18 mouse cellular contexts compared by ENCODE assay signal in genomic region chr1:133125640-133126364, GRCm38 (mm10). TPM values are rescaled to one million over a fixed set of nuclear protein-coding genes. Genes with fewer than 3 reads are reported as not detected.
DNase-seq lines count a peak whose midpoint lies in the region; ATAC-seq and TF ChIP-seq lines count a peak whose summit lies in the region.
"Had no signal": no experiment of that assay in that cellular context is flagged by ENCODE, and none has a peak within 500 bp of the region (broad histone marks: within the 10 kb centered on the region; RNA-seq: fewer than 3 reads in every experiment).

No protein-coding gene starts in this region.

- H3K36me3 ChIP-seq in hindbrain, postnatal 0 days (ENCODE audit: insufficient read depth, low read length): no peaks in the 10 kb centered on the region
- H3K36me3 ChIP-seq in hindbrain, embryonic 13.5 days: no peaks in the 10 kb centered on the region
- H3K36me3 ChIP-seq in midbrain, embryonic 10.5 days: no peaks in the 10 kb centered on the region
- no peaks in the 10 kb centered on the region for H3K36me3 ChIP-seq in midbrain, embryonic 14.5 days (ENCODE audit: control insufficient read depth, insufficient read depth, low read length)
- no peaks in the 10 kb centered on the region for H3K36me3 ChIP-seq in stomach, postnatal 0 days (ENCODE audit: control insufficient read depth, insufficient read depth, low read length)
- H3K36me3 ChIP-seq: embryonic facial prominence, embryonic 12.5 days; forebrain, embryonic 10.5 days; neural tube, embryonic 13.5 days had no signal

- H3K27me3 ChIP-seq in hindbrain, postnatal 0 days (ENCODE audit: insufficient read depth, low read length): no peaks in the 10 kb centered on the region
- H3K27me3 ChIP-seq in hindbrain, embryonic 13.5 days: no peaks in the 10 kb centered on the region
- H3K27me3 ChIP-seq in midbrain, embryonic 10.5 days (ENCODE audit: low read depth, poor library complexity, severe bottlenecking): no peaks in the 10 kb centered on the region
- H3K27me3 ChIP-seq in midbrain, embryonic 14.5 days (ENCODE audit: control insufficient read depth, insufficient read depth, low read length): no peaks in the 10 kb centered on the region
- H3K27me3 ChIP-seq in stomach, postnatal 0 days (ENCODE audit: control insufficient read depth, insufficient read depth, low read length): no peaks in the 10 kb centered on the region
- H3K27me3 ChIP-seq: embryonic facial prominence, embryonic 12.5 days; neural tube, embryonic 13.5 days had no signal

- H3K9me3 ChIP-seq in hindbrain, postnatal 0 days (ENCODE audit: low read length): no peaks in the 10 kb centered on the region
- H3K9me3 ChIP-seq in hindbrain, embryonic 13.5 days: no peaks in the 10 kb centered on the region
- H3K9me3 ChIP-seq in midbrain, embryonic 10.5 days (replicated peaks): no peaks in the 10 kb centered on the region; the same call in 1 of the 2 replicates
- no peaks in the 10 kb centered on the region for H3K9me3 ChIP-seq in midbrain, embryonic 14.5 days (ENCODE audit: control insufficient read depth, low read length)
- no peaks in the 10 kb centered on the region for H3K9me3 ChIP-seq in stomach, postnatal 0 days (ENCODE audit: control insufficient read depth, low read length)
- H3K9me3 ChIP-seq: embryonic facial prominence, embryonic 12.5 days; forebrain, embryonic 10.5 days; neural tube, embryonic 13.5 days had no signal

- no peak for DNase-seq in hindbrain, postnatal 0 days (ENCODE audit: low spot score)
- no peak for DNase-seq in midbrain, embryonic 10.5 days (ENCODE audit: low spot score)
- DNase-seq in midbrain, embryonic 14.5 days: no peak
- DNase-seq in NIH3T3 (ENCODE audit: low read depth): peak; percentile 44
- DNase-seq in stomach, postnatal 0 days (ENCODE audit: low spot score): no peak
- no peak for DNase-seq in right cerebral cortex, postnatal 10 days (ENCODE audit: low spot score in 2 of 2)
- no peak for DNase-seq in urinary bladder, adult 2 months (ENCODE audit: low spot score)
- DNase-seq: adrenal gland, postnatal 36 days; cerebellum, postnatal 36 days; layer of hippocampus, postnatal 36 days; retina, postnatal 1 day; spleen, adult 18-20 months had no signal

- no peak overlapping the region for H3K27ac ChIP-seq in hindbrain, postnatal 0 days
- no peak overlapping the region for H3K27ac ChIP-seq in hindbrain, embryonic 13.5 days
- peak overlapping the region; percentile 14; the same call in 1 of the 2 replicates for H3K27ac ChIP-seq in midbrain, embryonic 10.5 days (replicated peaks)
- H3K27ac ChIP-seq in midbrain, embryonic 14.5 days (replicated peaks; ENCODE audit: low read depth, low read length): no peak overlapping the region
- H3K27ac ChIP-seq in stomach, postnatal 0 days (replicated peaks): no peak overlapping the region
- H3K27ac ChIP-seq: embryonic facial prominence, embryonic 12.5 days; forebrain, embryonic 10.5 days; neural tube, embryonic 13.5 days had no signal

- H3K4me3 ChIP-seq in hindbrain, postnatal 0 days (ENCODE audit: low read length): no peak overlapping the region
- no peak overlapping the region for H3K4me3 ChIP-seq in hindbrain, embryonic 13.5 days
- no peak overlapping the region for H3K4me3 ChIP-seq in midbrain, embryonic 10.5 days
- H3K4me3 ChIP-seq in midbrain, embryonic 14.5 days (replicated peaks; ENCODE audit: low read depth, low read length): no peak overlapping the region
- H3K4me3 ChIP-seq in stomach, postnatal 0 days (ENCODE audit: low read depth, low read length): no peak overlapping the region
- H3K4me3 ChIP-seq: embryonic facial prominence, embryonic 12.5 days; forebrain, embryonic 10.5 days; neural tube, embryonic 13.5 days had no signal

- no peak for ATAC-seq in hindbrain, postnatal 0 days
- ATAC-seq in hindbrain, embryonic 13.5 days (ENCODE audit: low FRiP score): no peak
- ATAC-seq in midbrain, embryonic 14.5 days (ENCODE audit: low FRiP score, low TSS enrichment): no peak
- ATAC-seq in stomach, postnatal 0 days (ENCODE audit: low FRiP score, low TSS enrichment): no peak
- ATAC-seq: CD4-positive, CD25-positive, alpha-beta regulatory T cell, adult 4 months; midbrain, embryonic 16.5 days had no signal

- no peak for TF ChIP-seq EP300 in stomach, postnatal 0 days (optimal IDR thresholded peaks at IDR 0.05)

- H3K9ac ChIP-seq in hindbrain, postnatal 0 days (replicated peaks; ENCODE audit: low read length): no peak overlapping the region
- H3K9ac ChIP-seq in hindbrain, embryonic 13.5 days: no peak overlapping the region
- no peak overlapping the region for H3K9ac ChIP-seq in midbrain, embryonic 14.5 days (replicated peaks; ENCODE audit: low read length)
- no peak overlapping the region for H3K9ac ChIP-seq in stomach, postnatal 0 days (ENCODE audit: low read length)
- H3K9ac ChIP-seq: embryonic facial prominence, embryonic 12.5 days; neural tube, embryonic 13.5 days had no signal

- 89% methylated on average over 9 of the region's 9 CpGs for WGBS in hindbrain, postnatal 0 days
- 90% methylated on average over 9 of the region's 9 CpGs for WGBS in hindbrain, embryonic 13.5 days
- WGBS in midbrain, embryonic 10.5 days: 90% methylated on average over 9 of the region's 9 CpGs
- WGBS in midbrain, embryonic 14.5 days: 95% methylated on average over 9 of the region's 9 CpGs
- 87% methylated on average over 9 of the region's 9 CpGs for WGBS in stomach, postnatal 0 days

- H3K4me1 ChIP-seq in hindbrain, postnatal 0 days (ENCODE audit: insufficient read depth, low read length): 0 out of 2 replicates have a peak, but pooled peaks cover 2% of the 10 kb centered on the region
- H3K4me1 ChIP-seq in hindbrain, embryonic 13.5 days (replicated peaks): peaks cover 8% of the 10 kb centered on the region
- H3K4me1 ChIP-seq in midbrain, embryonic 10.5 days: peaks cover 33% of the 10 kb centered on the region
- H3K4me1 ChIP-seq in midbrain, embryonic 14.5 days (ENCODE audit: control insufficient read depth, insufficient read depth, low read length): peaks cover 5% of the 10 kb centered on the region
- H3K4me1 ChIP-seq in stomach, postnatal 0 days (replicated peaks; ENCODE audit: control insufficient read depth, insufficient read depth): no peaks in the 10 kb centered on the region

- TF ChIP-seq CTCF in hindbrain, postnatal 0 days (IDR thresholded peaks at IDR 0.05; ENCODE audit: low read depth): peak; percentile 27; the same call in 1 of the 2 replicates
- TF ChIP-seq CTCF in stomach, postnatal 0 days (IDR thresholded peaks at IDR 0.05; ENCODE audit: low read depth): peak; percentile 49

- H3K4me2 ChIP-seq in hindbrain, postnatal 0 days (ENCODE audit: low read depth, low read length): no peak overlapping the region
- H3K4me2 ChIP-seq in hindbrain, embryonic 13.5 days: no peak overlapping the region
- no peak overlapping the region for H3K4me2 ChIP-seq in midbrain, embryonic 14.5 days (ENCODE audit: low read length)
- no peak overlapping the region for H3K4me2 ChIP-seq in stomach, postnatal 0 days (replicated peaks; ENCODE audit: low read depth)
- H3K4me2 ChIP-seq: embryonic facial prominence, embryonic 12.5 days; neural tube, embryonic 13.5 days had no signal

RNA-seq across cellular contexts. Expression of gene Ppp1r15b, which starts 5.1 kb away (rescaled TPM):
- 37.4 and 46.9 TPM in 2 replicates for total RNA-seq in hindbrain, postnatal 0 days (2014; rRNA removed)
- 15.9 and 17.0 TPM in 2 replicates for polyA plus RNA-seq in hindbrain, postnatal 0 days (2015; fragmentation: Nextera tagmentation; extraction: Ambion mirVana)
- 29.2 TPM in 2 replicates for polyA plus RNA-seq in hindbrain, embryonic 13.5 days (2015; fragmentation: Nextera tagmentation; extraction: Ambion mirVana)
- 48.9 and 56.8 TPM in 2 replicates for polyA plus RNA-seq in midbrain, embryonic 10.5 days (2016; fragmentation: Nextera tagmentation; extraction: Ambion mirVana)
- polyA plus RNA-seq in midbrain, embryonic 14.5 days (2014; fragmentation: Nextera tagmentation; extraction: Ambion mirVana): 18.1 and 36.2 TPM in 2 replicates
- polyA plus RNA-seq in stomach, postnatal 0 days (2015; fragmentation: Nextera tagmentation; extraction: Ambion mirVana): 20.7 and 22.3 TPM in 2 replicates
- polyA plus RNA-seq in urinary bladder, adult 2 months (2012; rRNA removed): 30.5 and 30.9 TPM in 2 replicates

RNA-seq across cellular contexts. Expression of gene Plekha6, which starts 38.2 kb away (rescaled TPM):
- total RNA-seq in hindbrain, postnatal 0 days (2014; rRNA removed): 41.0 and 44.1 TPM in 2 replicates
- polyA plus RNA-seq in hindbrain, postnatal 0 days (2015; fragmentation: Nextera tagmentation; extraction: Ambion mirVana): 9.7 TPM in 2 replicates
- 20.4 and 20.7 TPM in 2 replicates for polyA plus RNA-seq in hindbrain, embryonic 13.5 days (2015; fragmentation: Nextera tagmentation; extraction: Ambion mirVana)
- polyA plus RNA-seq in midbrain, embryonic 10.5 days (2016; fragmentation: Nextera tagmentation; extraction: Ambion mirVana): 12.5 and 15.7 TPM in 2 replicates
- polyA plus RNA-seq in midbrain, embryonic 14.5 days (2014; fragmentation: Nextera tagmentation; extraction: Ambion mirVana): 18.4 and 25.4 TPM in 2 replicates
- 11.1 and 12.1 TPM in 2 replicates for polyA plus RNA-seq in stomach, postnatal 0 days (2015; fragmentation: Nextera tagmentation; extraction: Ambion mirVana)
- 81.1 and 94.9 TPM in 2 replicates for polyA plus RNA-seq in urinary bladder, adult 2 months (2012; rRNA removed)
- polyA plus RNA-seq: CD4-positive, CD25-positive, alpha-beta regulatory T cell, adult 4 months had no signal
